Mouse (Mus musculus): ENCODE measurements around the gene Rps25. TPM values are rescaled to one million over a fixed set of nuclear protein-coding genes. Genes with fewer than 3 reads are reported as not detected.
"Not testable (repeated sequence)": the region's sequence is repeated elsewhere in the genome, so short reads cannot be mapped to it uniquely, and the experiment has no call there.

Rps25 gene
- polyA plus RNA-seq, 1 experiment from 2014 or later = 1,463 TPM

DNA sequence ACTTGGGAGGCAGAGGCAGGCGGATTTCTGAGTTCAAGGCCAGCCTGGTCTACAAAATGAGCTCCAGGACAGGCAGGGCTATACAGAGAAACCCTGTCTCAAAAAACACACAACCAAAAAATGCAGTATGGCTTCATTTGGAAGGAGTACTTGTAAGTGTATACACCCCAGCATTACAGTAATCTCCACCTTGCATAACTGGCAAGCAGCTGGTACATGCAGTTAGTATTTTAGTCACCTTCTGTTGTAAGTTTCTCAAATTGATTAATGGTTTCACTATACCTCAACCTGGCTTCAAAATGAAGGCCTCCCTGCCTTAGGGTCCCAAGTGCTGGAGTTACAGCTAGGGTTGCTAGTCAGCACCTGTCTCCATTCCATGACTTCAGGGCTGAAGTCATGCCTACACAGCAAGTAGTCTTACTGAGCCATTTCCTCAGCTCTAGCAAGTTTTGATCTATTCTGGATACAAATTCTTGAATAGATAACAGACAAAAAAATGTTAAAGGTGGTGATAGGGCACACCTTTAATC lies 4.7 kb downstream of the Rps25 start:
- Histone ChIP-seq H3K4me3 (no peak overlapping the region), H3K36me3 (peaks cover 76% of the 10 kb centered on the region), H3K27me3 (ENCODE audit: insufficient read depth, poor library complexity, severe bottlenecking) (no peaks in the 10 kb centered on the region), H3K27ac (no peak overlapping the region), H3K9me3 (no peaks in the 10 kb centered on the region), H3K4me1 (peaks cover 5% of the 10 kb centered on the region; the same call in 1 of the 2 replicates)
- WGBS = 92% methylated on average over 1 of the region's 1 CpGs
- DNase-seq (ENCODE audit: low spot score) = no peak

DNA sequence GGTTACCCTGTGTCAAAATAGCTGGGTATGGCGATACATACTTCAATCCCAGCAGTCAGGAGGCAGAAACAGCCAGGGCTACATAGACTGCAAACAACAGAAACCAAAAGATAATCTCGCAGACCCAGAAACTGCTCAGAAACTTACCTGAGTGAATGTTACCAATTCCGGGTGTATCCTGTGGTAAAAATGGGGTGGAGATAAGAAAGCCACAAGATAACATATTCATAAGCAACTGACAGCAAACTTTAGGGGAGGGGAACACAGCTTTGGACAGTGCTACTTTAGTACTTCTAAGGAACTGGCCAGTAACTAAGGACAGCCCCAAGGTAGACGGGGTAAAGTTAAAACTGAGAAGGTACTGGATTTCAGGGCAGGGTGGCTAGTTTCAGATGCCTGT lies 5.4 kb downstream of the Rps25 start:
- no peak overlapping the region for H3K27ac ChIP-seq
- H3K36me3 ChIP-seq = peaks cover 76% of the 10 kb centered on the region
- 78% methylated on average over 4 of the region's 4 CpGs for WGBS
- H3K4me1 ChIP-seq = peaks cover 9% of the 10 kb centered on the region; the same call in 1 of the 2 replicates
- H3K9me3 ChIP-seq = no peaks in the 10 kb centered on the region
- no peaks in the 10 kb centered on the region for H3K27me3 ChIP-seq (ENCODE audit: insufficient read depth, poor library complexity, severe bottlenecking)
- DNase-seq (ENCODE audit: low spot score) = no peak
- H3K4me3 ChIP-seq = no peak overlapping the region

DNA sequence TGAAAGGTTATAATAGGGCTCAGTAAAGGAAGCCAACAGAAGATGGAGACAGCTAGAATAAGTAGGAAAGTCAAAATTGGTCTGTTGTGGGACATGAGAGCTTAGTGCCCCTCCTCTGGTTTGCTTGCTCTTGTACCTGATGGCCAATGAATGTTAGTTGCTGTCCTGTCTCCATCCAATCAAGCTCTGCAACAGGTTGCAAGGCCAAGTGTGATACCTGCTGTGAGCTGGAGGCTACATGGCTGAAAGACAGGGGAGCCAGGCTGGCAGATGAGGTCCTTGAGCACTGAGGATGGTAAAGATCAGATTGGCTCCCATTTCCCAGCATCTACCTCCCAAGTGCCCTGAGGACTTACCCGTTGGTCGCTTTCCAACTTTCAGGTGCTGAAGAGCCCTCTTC lies 5.8 kb downstream of the Rps25 start:
- Histone ChIP-seq H3K9me3 (no peaks in the 10 kb centered on the region), H3K27ac (no peak overlapping the region), H3K27me3 (ENCODE audit: insufficient read depth, poor library complexity, severe bottlenecking) (no peaks in the 10 kb centered on the region), H3K36me3 (peaks cover 76% of the 10 kb centered on the region), H3K4me3 (no peak overlapping the region), H3K4me1 (peaks cover 12% of the 10 kb centered on the region; the same call in 1 of the 2 replicates)
- no peak for DNase-seq (ENCODE audit: low spot score)
- 84% methylated on average over 2 of the region's 2 CpGs for WGBS

DNA sequence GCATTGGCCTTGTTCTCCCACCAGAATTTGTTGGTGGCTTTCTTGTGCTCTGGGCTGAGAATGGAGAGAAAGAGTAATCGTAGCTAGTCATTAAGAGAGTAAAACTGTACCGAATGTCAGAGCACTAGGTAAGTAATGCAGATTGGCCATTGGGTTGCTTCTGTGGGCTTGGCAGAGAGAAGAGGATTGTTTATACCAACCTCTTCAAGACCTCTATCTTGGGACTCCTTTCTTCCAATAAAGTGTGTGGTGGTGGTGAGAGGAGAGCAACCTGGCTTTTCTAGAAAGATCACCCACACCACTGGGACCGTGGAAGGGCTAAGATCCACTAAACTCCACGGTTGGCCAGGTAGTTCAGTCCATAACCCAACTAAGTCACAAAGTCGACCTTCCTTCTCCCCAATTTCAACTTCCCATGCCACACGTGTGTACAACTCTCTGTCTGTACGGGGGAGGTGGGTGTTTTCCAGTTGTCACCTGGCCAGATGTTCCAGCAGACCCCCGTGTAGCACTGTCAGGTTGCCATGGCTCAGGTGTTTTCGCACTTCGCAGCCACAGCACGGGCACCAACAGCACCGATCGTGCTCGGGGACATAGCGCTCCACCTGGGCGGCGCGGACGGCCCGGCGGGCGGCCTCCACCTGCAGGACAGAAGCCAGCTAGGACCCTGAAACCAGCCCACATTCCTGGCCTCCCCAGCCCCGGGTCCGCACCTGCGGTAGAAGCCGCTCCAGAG lies 10.4 kb downstream of the Rps25 start:
- peak overlapping the region; percentile 91 for H3K27ac ChIP-seq
- H3K27me3 ChIP-seq (ENCODE audit: insufficient read depth, poor library complexity, severe bottlenecking) = no peaks in the 10 kb centered on the region
- peaks cover 11% of the 10 kb centered on the region; the same call in 1 of the 2 replicates for H3K4me1 ChIP-seq
- DNase-seq (ENCODE audit: low spot score) = no peak
- WGBS = 7% methylated on average over 26 of the region's 26 CpGs
- H3K4me3 ChIP-seq = peak overlapping the region; percentile 94
- H3K36me3 ChIP-seq = peaks cover 39% of the 10 kb centered on the region
- H3K9me3 ChIP-seq = no peaks in the 10 kb centered on the region

DNA sequence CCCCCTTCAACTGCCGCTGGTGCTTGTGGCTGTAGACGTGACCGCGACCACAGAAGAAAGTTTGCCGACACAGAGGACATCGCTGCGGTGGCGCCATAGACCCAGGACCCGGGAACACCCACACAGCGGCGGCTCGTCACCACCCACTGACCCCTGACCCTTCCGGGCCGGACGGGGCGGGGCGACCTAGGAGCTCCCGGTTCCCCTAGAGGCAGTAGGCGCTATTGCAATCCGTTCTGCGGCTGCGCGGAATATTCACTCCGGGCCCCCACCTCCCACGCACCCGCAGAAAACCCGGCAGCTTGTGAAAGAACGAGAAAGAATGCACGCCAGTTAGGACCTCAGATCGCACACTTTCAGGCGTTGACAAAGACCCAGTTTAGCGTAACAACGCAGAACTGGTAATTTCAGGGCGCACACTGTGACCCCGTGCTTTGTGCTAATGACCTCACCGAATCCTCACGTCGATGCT lies 11.0 kb downstream of the Rps25 start:
- Histone ChIP-seq H3K36me3 (peaks cover 33% of the 10 kb centered on the region), H3K27me3 (ENCODE audit: insufficient read depth, poor library complexity, severe bottlenecking) (no peaks in the 10 kb centered on the region), H3K4me3 (peak overlapping the region; percentile 94), H3K27ac (peak overlapping the region; percentile 91), H3K4me1 (peaks cover 11% of the 10 kb centered on the region; the same call in 1 of the 2 replicates), H3K9me3 (no peaks in the 10 kb centered on the region)
- peak; percentile 96 for DNase-seq (ENCODE audit: low spot score)
- under 1% methylated on average over 38 of the region's 38 CpGs for WGBS

DNA sequence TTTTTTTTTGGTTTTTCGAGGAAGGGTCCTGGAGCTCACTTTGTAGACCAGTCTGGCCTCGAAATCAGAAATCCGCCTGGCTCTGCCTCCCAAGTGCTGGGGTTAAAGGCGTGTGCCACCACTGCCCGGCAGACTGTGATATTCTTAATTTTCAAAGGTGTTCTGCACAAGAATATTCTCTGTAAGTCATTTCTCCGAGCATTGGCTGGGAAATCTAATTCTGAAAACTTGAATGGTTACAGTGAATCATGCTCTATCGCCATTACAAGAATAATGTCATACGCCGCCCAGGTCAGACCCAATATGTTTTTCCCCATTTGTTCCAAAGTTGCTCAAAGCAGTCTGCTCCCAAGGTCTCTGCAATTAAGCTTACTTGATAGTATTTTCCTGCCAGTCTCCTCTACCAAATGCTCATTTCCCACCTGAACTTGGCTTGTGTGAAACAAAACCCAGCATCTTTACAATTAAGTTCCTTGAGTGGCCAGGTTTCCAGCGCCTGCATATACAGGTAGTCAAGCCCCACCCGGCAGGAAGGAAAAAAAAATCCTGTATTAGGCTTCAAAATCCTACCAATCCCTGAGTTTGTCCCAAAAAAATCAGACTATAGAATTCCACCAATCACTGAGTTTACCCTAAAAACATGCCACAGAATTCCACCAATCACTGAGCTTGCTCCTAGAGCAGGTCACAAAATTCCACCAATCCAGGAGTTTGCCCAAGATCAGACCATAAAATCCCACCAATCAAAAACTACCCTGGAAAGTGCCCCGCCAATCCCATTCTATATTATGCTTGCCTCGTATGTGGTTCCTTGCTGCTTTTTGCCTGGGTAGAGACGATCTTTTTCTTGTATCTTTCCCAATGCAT lies 11.8 kb downstream of the Rps25 start, which contains the start of gene Ccdc84:
Ccdc84 (minus strand) TSS at position 51 of the 867 bp plus-strand sequence.
- H3K9me3 ChIP-seq = no peaks in the 10 kb centered on the region
- no peaks in the 10 kb centered on the region for H3K27me3 ChIP-seq (ENCODE audit: insufficient read depth, poor library complexity, severe bottlenecking)
- no peak for DNase-seq (ENCODE audit: low spot score)
- peak within 1 kb of the TSS; percentile 91 for H3K27ac ChIP-seq
- H3K36me3 ChIP-seq = peaks cover 25% of the 10 kb centered on the region
- peak within 1 kb of the TSS; percentile 94 for H3K4me3 ChIP-seq
- H3K4me1 ChIP-seq = peaks cover 11% of the 10 kb centered on the region; the same call in 1 of the 2 replicates
- 77% methylated on average over 14 of the region's 14 CpGs for WGBS

DNA sequence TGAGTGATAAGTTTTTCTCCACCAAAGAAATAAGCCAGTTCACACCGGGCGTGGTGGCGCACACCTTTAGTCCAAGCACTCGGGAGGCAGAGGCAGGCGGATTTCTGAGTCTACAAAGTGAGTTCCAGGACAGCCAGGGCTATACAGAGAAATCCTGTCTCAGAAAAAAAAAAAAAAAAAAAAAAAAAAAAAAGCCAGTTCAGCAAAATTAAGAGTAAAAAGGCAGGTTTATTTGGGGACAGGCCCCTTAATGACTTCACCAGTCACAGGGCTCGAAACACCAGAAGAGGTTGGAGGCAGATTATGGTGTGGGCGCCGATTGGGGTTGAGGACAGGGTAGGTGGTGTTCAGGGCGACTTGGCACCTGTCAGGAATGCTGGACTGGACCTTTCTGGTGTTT lies 12.8 kb downstream of the Rps25 start:
- H3K27ac ChIP-seq; H3K4me3 ChIP-seq; DNase-seq (ENCODE audit: low spot score); H3K9me3 ChIP-seq; H3K27me3 ChIP-seq (ENCODE audit: insufficient read depth, poor library complexity, severe bottlenecking): not testable (repeated sequence)
- WGBS = 92% methylated on average over 9 of the region's 9 CpGs
- Histone ChIP-seq H3K4me1 (peaks cover 11% of the 10 kb centered on the region; the same call in 1 of the 2 replicates), H3K36me3 (peaks cover 15% of the 10 kb centered on the region; the same call in 1 of the 2 replicates)

DNA sequence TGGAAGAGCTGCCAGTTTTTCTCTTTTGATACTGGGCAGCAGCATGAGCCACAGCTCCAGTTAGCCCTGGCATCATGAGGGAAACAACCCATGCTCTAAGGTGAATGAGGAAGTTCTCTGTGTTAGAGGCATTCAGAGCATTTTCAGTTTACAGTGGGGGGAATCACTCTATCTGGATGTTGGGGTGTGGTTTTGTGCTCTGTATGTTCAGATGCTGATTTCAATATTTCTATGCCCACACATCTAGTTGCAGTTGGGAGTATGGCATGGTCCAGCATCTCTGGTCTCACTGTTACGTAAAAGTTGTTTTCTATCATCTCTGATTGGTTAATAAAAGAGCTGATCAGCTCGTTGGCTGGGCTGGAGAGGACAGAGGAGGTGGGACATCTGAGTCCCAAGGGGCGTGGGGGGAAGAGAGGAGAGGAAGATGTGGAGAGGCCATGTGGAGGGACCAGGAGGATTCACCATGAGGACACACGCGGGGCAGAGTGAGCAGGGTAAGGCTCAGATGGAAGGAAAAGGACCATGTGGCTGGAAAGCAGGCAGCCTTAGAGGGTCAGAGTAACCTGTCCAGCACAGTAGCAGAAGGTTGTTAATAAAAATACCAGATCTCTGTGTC lies 13.4 kb downstream of the Rps25 start:
- H3K27ac ChIP-seq = no peak overlapping the region
- peaks cover 12% of the 10 kb centered on the region; the same call in 1 of the 2 replicates for H3K36me3 ChIP-seq
- no peaks in the 10 kb centered on the region for H3K27me3 ChIP-seq (ENCODE audit: insufficient read depth, poor library complexity, severe bottlenecking)
- H3K9me3 ChIP-seq = no peaks in the 10 kb centered on the region
- no peak for DNase-seq (ENCODE audit: low spot score)
- peaks cover 11% of the 10 kb centered on the region; the same call in 1 of the 2 replicates for H3K4me1 ChIP-seq
- WGBS = 75% methylated on average over 5 of the region's 5 CpGs
- no peak overlapping the region for H3K4me3 ChIP-seq

DNA sequence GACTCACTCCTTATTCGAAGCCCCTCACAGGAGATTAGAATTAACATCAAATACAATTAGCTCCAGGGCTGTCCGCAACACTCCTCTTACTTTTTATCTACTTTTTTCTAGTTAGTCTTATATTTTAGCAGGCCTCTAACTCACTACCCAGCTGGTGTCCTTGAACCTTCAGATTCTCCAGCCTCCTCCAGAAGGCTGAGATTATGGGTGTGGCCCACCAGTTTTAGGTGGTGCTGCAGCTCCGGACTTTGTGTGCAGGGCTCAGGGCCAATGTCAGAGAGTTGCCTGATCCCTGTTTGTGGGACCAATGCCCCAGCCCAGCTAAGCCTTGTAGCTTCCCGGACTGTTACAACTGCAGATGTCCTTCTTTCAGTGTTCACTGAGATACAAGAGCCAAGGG lies 16.6 kb downstream of the Rps25 start:
- no peaks in the 10 kb centered on the region for H3K27me3 ChIP-seq (ENCODE audit: insufficient read depth, poor library complexity, severe bottlenecking)
- no peak overlapping the region for H3K4me3 ChIP-seq
- no peak for DNase-seq (ENCODE audit: low spot score)
- no peaks in the 10 kb centered on the region for H3K36me3 ChIP-seq
- WGBS = 78% methylated on average over 4 of the region's 4 CpGs
- no peak overlapping the region for H3K27ac ChIP-seq
- no peaks in the 10 kb centered on the region for H3K9me3 ChIP-seq
- peaks cover under 1% of the 10 kb centered on the region; the same call in 1 of the 2 replicates for H3K4me1 ChIP-seq

DNA sequence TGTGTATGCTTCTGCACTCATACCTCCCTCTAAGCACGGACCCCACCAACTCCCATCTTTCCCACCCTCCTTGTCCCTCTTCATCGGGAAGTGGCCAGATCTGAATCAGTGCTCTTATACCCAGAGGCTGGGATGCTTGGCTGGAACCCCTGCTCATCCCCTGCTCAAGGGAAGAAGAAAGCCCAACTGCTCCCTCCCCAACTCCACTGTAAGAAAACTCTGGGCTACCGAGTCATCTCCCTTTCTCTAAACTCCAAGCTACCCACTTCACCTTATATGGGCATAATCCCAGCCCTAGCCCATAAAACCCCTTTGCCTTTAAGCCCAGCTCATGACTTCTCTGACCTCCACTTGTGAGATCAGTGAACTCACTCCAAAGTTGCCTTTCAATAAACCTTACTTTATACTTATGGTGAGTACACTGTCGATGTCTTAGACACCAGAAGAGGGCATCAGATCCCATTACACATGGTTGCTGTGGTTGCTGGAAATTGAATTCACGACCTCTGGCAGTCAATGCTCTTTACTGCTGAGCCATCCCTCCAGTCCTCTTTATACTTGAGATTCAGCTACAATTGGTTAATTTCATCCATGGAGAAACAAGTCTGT lies 25.7 kb downstream of the Rps25 start:
- no peak for DNase-seq (ENCODE audit: low spot score)
- no peak overlapping the region for H3K4me3 ChIP-seq
- H3K27me3 ChIP-seq (ENCODE audit: insufficient read depth, poor library complexity, severe bottlenecking) = peaks cover 11% of the 10 kb centered on the region; the same call in 1 of the 2 replicates
- H3K27ac ChIP-seq = no peak overlapping the region
- no peaks in the 10 kb centered on the region for H3K4me1 ChIP-seq
- 44% methylated on average over 5 of the region's 5 CpGs for WGBS
- H3K9me3 ChIP-seq = no peaks in the 10 kb centered on the region
- H3K36me3 ChIP-seq = no peaks in the 10 kb centered on the region

DNA sequence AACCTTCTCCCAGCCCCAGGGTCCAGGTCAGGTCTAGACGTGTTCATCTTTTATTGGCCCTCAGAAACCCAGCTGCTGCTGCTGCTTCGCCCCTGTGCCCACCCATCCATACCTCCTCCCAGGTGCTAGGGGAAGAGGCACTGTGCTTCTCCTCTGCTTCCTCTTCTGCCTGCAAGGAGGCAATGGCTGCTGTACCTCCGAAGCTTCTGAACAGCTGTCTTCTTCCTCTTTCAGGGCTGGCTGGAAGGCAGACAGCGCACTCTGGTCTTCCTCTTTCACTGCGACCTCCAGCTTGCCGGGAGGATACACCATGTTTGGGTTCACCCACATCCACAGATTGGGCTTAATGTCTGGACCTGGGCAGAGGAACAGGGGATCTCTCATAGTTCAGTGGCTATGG lies 28.8 kb downstream of the Rps25 start:
- 75% methylated on average over 6 of the region's 6 CpGs for WGBS
- H3K36me3 ChIP-seq = no peaks in the 10 kb centered on the region
- H3K4me1 ChIP-seq = no peaks in the 10 kb centered on the region
- H3K4me3 ChIP-seq = no peak overlapping the region
- DNase-seq (ENCODE audit: low spot score) = no peak
- no peaks in the 10 kb centered on the region for H3K9me3 ChIP-seq
- H3K27me3 ChIP-seq (ENCODE audit: insufficient read depth, poor library complexity, severe bottlenecking) = peaks cover 16% of the 10 kb centered on the region
- H3K27ac ChIP-seq = no peak overlapping the region

DNA sequence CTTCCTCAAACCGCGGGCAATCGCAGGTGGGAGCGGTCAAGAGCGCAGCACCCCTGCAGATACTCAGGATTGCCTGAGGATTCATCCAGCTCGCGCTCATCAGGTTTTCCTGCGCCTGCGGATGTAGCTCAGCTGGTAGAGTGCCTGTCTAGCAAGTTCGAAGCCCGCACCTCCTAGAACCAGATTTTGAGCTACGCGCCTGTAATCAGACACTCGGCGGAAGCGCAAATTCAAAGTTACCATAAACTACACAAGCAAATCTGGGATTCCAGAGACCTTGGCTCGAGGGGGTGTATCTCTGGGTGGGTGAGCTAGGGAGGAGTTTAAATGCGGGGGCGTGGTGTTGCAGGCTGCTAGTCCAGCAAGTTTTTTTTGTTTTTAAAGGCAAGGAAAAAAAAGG lies 34.0 kb downstream of the Rps25 start, which contains the start of gene Foxr1:
Foxr1 (minus strand) TSS at position 176 of the 400 bp plus-strand sequence.
- H3K27me3 ChIP-seq (ENCODE audit: insufficient read depth, poor library complexity, severe bottlenecking) = peaks cover 11% of the 10 kb centered on the region
- WGBS = 50% methylated on average over 19 of the region's 19 CpGs

More for the DNA sequence above, 34.0 kb downstream of the Rps25 start, which contains the start of gene Foxr1:
- H3K4me1 ChIP-seq = no peaks in the 10 kb centered on the region
- no peak for DNase-seq (ENCODE audit: low spot score)
- no peak within 1 kb of the TSS for H3K27ac ChIP-seq
- no peaks in the 10 kb centered on the region for H3K36me3 ChIP-seq
- no peaks in the 10 kb centered on the region for H3K9me3 ChIP-seq
- H3K4me3 ChIP-seq = no peak within 1 kb of the TSS

Measured in heart, embryonic 10.5 days (tissue).